8 mouse cellular contexts compared by ENCODE assay signal in the genomic region with DNA sequence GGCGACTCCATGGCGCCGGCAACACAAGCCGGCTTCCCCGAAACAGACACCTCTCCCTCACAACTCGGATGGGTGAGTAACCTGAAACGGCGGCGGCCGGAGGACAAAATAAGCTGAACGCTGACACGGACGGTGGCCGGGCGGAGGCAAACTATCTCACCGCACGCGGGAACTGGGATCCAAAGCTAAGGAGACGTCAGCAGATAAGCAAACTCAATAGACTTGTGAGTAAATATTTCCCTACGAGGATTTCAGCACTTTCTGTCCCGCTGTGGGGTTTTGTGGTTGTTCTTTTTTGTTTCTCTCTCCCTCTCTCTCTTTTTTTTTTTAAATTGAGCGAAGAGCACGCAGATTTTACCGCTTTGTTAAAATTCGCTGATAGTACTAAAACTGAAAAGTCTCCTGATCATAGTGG. TPM values are rescaled to one million over a fixed set of nuclear protein-coding genes. Genes with fewer than 3 reads are reported as not detected.
DNase-seq lines count a peak whose midpoint lies in the region; ATAC-seq and TF ChIP-seq lines count a peak whose summit lies in the region.

Gene Atf6 (minus strand): TSS at position 81 of the 415 bp plus-strand sequence.

- H3K4me3 ChIP-seq in forebrain, embryonic 10.5 days, result peak within 1 kb of the TSS; percentile 78
- H3K4me3 ChIP-seq in heart, embryonic 15.5 days, result peak within 1 kb of the TSS; percentile 98
- peak within 1 kb of the TSS; percentile 78 to 92 for H3K4me3 ChIP-seq in liver, embryonic 14.5 days (ENCODE audit: insufficient read depth in 1 of 2, low read depth in 2 of 2, low read length in 2 of 2)
- peak within 1 kb of the TSS; percentile 86 for H3K4me3 ChIP-seq in neural tube, embryonic 11.5 days (ENCODE audit: low read depth, low read length)
- H3K4me3 ChIP-seq in stomach, postnatal 0 days (ENCODE audit: low read depth, low read length), result peak within 1 kb of the TSS; percentile 87

- 0% methylated on average over 25 of the region's 25 CpGs for WGBS in forebrain, embryonic 10.5 days
- under 1% methylated on average over 25 of the region's 25 CpGs for WGBS in heart, embryonic 15.5 days
- WGBS in liver, embryonic 14.5 days (ENCODE audit: insufficient replicate concordance), result under 1% methylated on average over 25 of the region's 25 CpGs
- WGBS in neural tube, embryonic 11.5 days, result under 1% methylated on average over 25 of the region's 25 CpGs
- WGBS in stomach, postnatal 0 days, result 0% methylated on average over 25 of the region's 25 CpGs

- no peak for TF ChIP-seq CTCF in liver, embryonic 14.5 days (IDR thresholded peaks at IDR 0.05; ENCODE audit: low read depth)
- no peak; the same call in 1 of the 2 replicates for TF ChIP-seq CTCF in stomach, postnatal 0 days (IDR thresholded peaks at IDR 0.05; ENCODE audit: low read depth)

- H3K27me3 ChIP-seq in forebrain, embryonic 10.5 days (ENCODE audit: poor library complexity, severe bottlenecking), result no peaks in the 10 kb centered on the region
- H3K27me3 ChIP-seq in heart, embryonic 15.5 days, result no peaks in the 10 kb centered on the region
- H3K27me3 ChIP-seq in liver, embryonic 14.5 days (ENCODE audit: control insufficient read depth, insufficient read depth, low read length), result no peaks in the 10 kb centered on the region
- no peaks in the 10 kb centered on the region for H3K27me3 ChIP-seq in neural tube, embryonic 11.5 days (ENCODE audit: control insufficient read depth, insufficient read depth, low read length)
- no peaks in the 10 kb centered on the region for H3K27me3 ChIP-seq in stomach, postnatal 0 days (ENCODE audit: control insufficient read depth, insufficient read depth, low read length)

- peaks cover 11% of the 10 kb centered on the region for H3K4me1 ChIP-seq in forebrain, embryonic 10.5 days
- peaks cover 18% of the 10 kb centered on the region for H3K4me1 ChIP-seq in heart, embryonic 15.5 days (replicated peaks)
- peaks cover 10 to 24% of the 10 kb centered on the region in 2 experiments for H3K4me1 ChIP-seq in liver, embryonic 14.5 days (replicated peaks; ENCODE audit: control insufficient read depth in 2 of 2, insufficient read depth in 2 of 2, low read length in 1 of 2)
- H3K4me1 ChIP-seq in neural tube, embryonic 11.5 days (ENCODE audit: control insufficient read depth, insufficient read depth, low read length), result 0 out of 2 replicates have a peak, but pooled peaks cover 3% of the 10 kb centered on the region
- H3K4me1 ChIP-seq in stomach, postnatal 0 days (replicated peaks; ENCODE audit: control insufficient read depth, insufficient read depth), result 0 out of 2 replicates have a peak, but pooled peaks cover 3% of the 10 kb centered on the region

- no peaks in the 10 kb centered on the region for H3K9me3 ChIP-seq in forebrain, embryonic 10.5 days
- H3K9me3 ChIP-seq in heart, embryonic 15.5 days (replicated peaks), result no peaks in the 10 kb centered on the region
- no peaks in the 10 kb centered on the region for H3K9me3 ChIP-seq in liver, embryonic 14.5 days (ENCODE audit: control insufficient read depth, low read length)
- H3K9me3 ChIP-seq in neural tube, embryonic 11.5 days (ENCODE audit: control insufficient read depth, low read length), result no peaks in the 10 kb centered on the region
- H3K9me3 ChIP-seq in stomach, postnatal 0 days (ENCODE audit: control insufficient read depth, low read length), result no peaks in the 10 kb centered on the region

- peaks cover 16% of the 10 kb centered on the region for H3K36me3 ChIP-seq in forebrain, embryonic 10.5 days (replicated peaks)
- H3K36me3 ChIP-seq in heart, embryonic 15.5 days, result no peaks in the 10 kb centered on the region
- H3K36me3 ChIP-seq in liver, embryonic 14.5 days (replicated peaks; ENCODE audit: control insufficient read depth, insufficient read depth, low read depth), result no peaks in the 10 kb centered on the region
- H3K36me3 ChIP-seq in neural tube, embryonic 11.5 days (ENCODE audit: control insufficient read depth, insufficient read depth, low read length), result no peaks in the 10 kb centered on the region
- no peaks in the 10 kb centered on the region for H3K36me3 ChIP-seq in stomach, postnatal 0 days (ENCODE audit: control insufficient read depth, insufficient read depth, low read length)

- H3K27ac ChIP-seq in forebrain, embryonic 10.5 days, result peak within 1 kb of the TSS; percentile 84
- H3K27ac ChIP-seq in heart, embryonic 15.5 days, result peak within 1 kb of the TSS; percentile 86
- H3K27ac ChIP-seq in liver, embryonic 14.5 days, result peak within 1 kb of the TSS; percentile 63
- H3K27ac ChIP-seq in neural tube, embryonic 11.5 days (ENCODE audit: low read depth, low read length), result 0 out of 2 replicates have a peak within 1 kb of the TSS, but pooled peaks have one; percentile 14
- peak within 1 kb of the TSS; percentile 82 for H3K27ac ChIP-seq in stomach, postnatal 0 days (replicated peaks)

- ATAC-seq in heart, embryonic 15.5 days (replicated peaks; ENCODE audit: insufficient number of reproducible peaks, insufficient read depth, low FRiP score, low read depth), result peak; percentile 51; the same call in 1 of the 2 replicates
- ATAC-seq in liver, embryonic 14.5 days (ENCODE audit: insufficient read depth), result peak; percentile 86
- ATAC-seq in neural tube, embryonic 11.5 days (ENCODE audit: insufficient read depth, low FRiP score, low TSS enrichment), result peak; percentile 81
- peak; percentile 84 for ATAC-seq in stomach, postnatal 0 days (ENCODE audit: low FRiP score, low TSS enrichment)

- peak within 1 kb of the TSS; percentile 93 for H3K4me2 ChIP-seq in heart, embryonic 15.5 days
- peak within 1 kb of the TSS; percentile 74 for H3K4me2 ChIP-seq in liver, embryonic 14.5 days (ENCODE audit: low read depth)
- H3K4me2 ChIP-seq in neural tube, embryonic 11.5 days (ENCODE audit: low read depth), result peak within 1 kb of the TSS; percentile 75
- H3K4me2 ChIP-seq in stomach, postnatal 0 days (replicated peaks; ENCODE audit: low read depth), result peak within 1 kb of the TSS; percentile 77

- H3K9ac ChIP-seq in heart, embryonic 15.5 days, result peak within 1 kb of the TSS; percentile 84
- peak within 1 kb of the TSS; percentile 92 for H3K9ac ChIP-seq in liver, embryonic 14.5 days (replicated peaks)
- peak within 1 kb of the TSS; percentile 86 for H3K9ac ChIP-seq in neural tube, embryonic 11.5 days (ENCODE audit: low read length)
- H3K9ac ChIP-seq in stomach, postnatal 0 days (ENCODE audit: low read length), result peak within 1 kb of the TSS; percentile 83

- peak; percentile 44 for TF ChIP-seq EP300 in liver, embryonic 14.5 days (IDR thresholded peaks at IDR 0.05; ENCODE audit: low read depth)
- peak; percentile 50 for TF ChIP-seq EP300 in stomach, postnatal 0 days (optimal IDR thresholded peaks at IDR 0.05)

- peak; percentile 65 to 74 for DNase-seq in CD8-positive naive resting alpha-beta T cell, adult 2 months (ENCODE audit: low read depth in 2 of 2, low spot score in 2 of 2)
- peak; percentile 94 for DNase-seq in c-Kit-positive CD71-negative TER-119-negative erythroid progenitor cells, embryonic 14.5 days (ENCODE audit: low read depth)
- peak; percentile 94 for DNase-seq in forebrain, embryonic 10.5 days (ENCODE audit: extremely low spot score, low spot score)
- peak; percentile 96 for DNase-seq in kidney, postnatal 25 days
- peak; percentile 88 to 92 (median 90) for DNase-seq in liver, embryonic 14.5 days (ENCODE audit: low read depth in 3 of 3, low spot score in 3 of 3)
- DNase-seq in neural tube, embryonic 11.5 days (ENCODE audit: low spot score), result peak; percentile 94
- peak; percentile 95 for DNase-seq in stomach, postnatal 0 days (ENCODE audit: low spot score)

RNA-seq across cellular contexts. Expression of gene Atf6, which starts in this region (rescaled TPM):
- 7.1 and 8.4 TPM in 2 replicates for polyA plus RNA-seq in forebrain, embryonic 10.5 days (2016; fragmentation: Nextera tagmentation; extraction: Ambion mirVana)
- polyA plus RNA-seq in heart, embryonic 15.5 days (2015; fragmentation: Nextera tagmentation; extraction: Ambion mirVana), result 9.8 and 10.2 TPM in 2 replicates
- polyA plus RNA-seq in liver, embryonic 14.5 days (2012; rRNA removed), result 3.7 and 4.8 TPM in 2 replicates
- polyA plus RNA-seq in liver, embryonic 14.5 days (2014; fragmentation: Nextera tagmentation; extraction: Ambion mirVana), result 6.6 and 8.2 TPM in 2 replicates
- 10.7 and 11.9 TPM in 2 replicates for polyA plus RNA-seq in neural tube, embryonic 11.5 days (2014; fragmentation: Nextera tagmentation; extraction: Ambion mirVana)
- 5.6 and 6.2 TPM in 2 replicates for polyA plus RNA-seq in stomach, postnatal 0 days (2015; fragmentation: Nextera tagmentation; extraction: Ambion mirVana)

Comparison
In these comparisons a context has a peak if more than half of its experiments do, and no peak if none do; other contexts are left out.
1. Peak in every context shown above with its lines: DNase-seq, ATAC-seq, H3K4me3 ChIP-seq and H3K27ac ChIP-seq.
2. H3K27ac ChIP-seq: peak in every context shown above with its lines; median percentile 86 in heart, embryonic 15.5 days; 84 in forebrain, embryonic 10.5 days; 82 in stomach, postnatal 0 days; 63 in liver, embryonic 14.5 days; 14 in neural tube, embryonic 11.5 days.